Mouse (Mus musculus) left cerebral cortex, adult 2 months (tissue): Measurements from ENCODE around the gene Tgfbr2. TPM values are rescaled to one million over a fixed set of nuclear protein-coding genes. Genes with fewer than 3 reads are reported as not detected.
"Not testable (repeated sequence)": the region's sequence is repeated elsewhere in the genome, so short reads cannot be mapped to it uniquely, and the experiment has no call there.

Experiments used
- DNase-seq, 2 experiments: peaks; one replicate each; pipeline ENCODE4 v3.0.0; 2021 to 2022; ENCODE audit warnings: low spot score in 2 of 2, mixed read lengths in 1 of 2; ENCODE audit errors: extremely low spot score in 1 of 2
- H3K27ac ChIP-seq: fragments of 200-600 bp; 2 replicates; pipeline ENCODE4 v1.8.1; 2022
- H3K4me3 ChIP-seq: fragments of 200-600 bp; 2 replicates; pipeline ENCODE4 v1.8.1; 2022
- CTCF ChIP-seq: fragments of 200-600 bp; IDR thresholded peaks from 2 replicates; pipeline ENCODE4 v1.8.1; 2022; ENCODE audit warnings: antibody characterized with exemption, mild to moderate bottlenecking, moderate library complexity
- intact Hi-C: fragments of 180-260 bp; cut with DNase I; formaldehyde crosslinking; loops from one replicate; pipeline ENCODE4 v1.15.1; 2025
- total RNA-seq, 2 experiments: library from RNA; stranded (reverse); gene quantifications; 2 replicates each; pipeline ENCODE4 v1.2.3; 2021

Gene Tgfbr2
- total RNA-seq, 2 experiments from 2014 or later: 10.3 to 12.6 TPM

DNA sequence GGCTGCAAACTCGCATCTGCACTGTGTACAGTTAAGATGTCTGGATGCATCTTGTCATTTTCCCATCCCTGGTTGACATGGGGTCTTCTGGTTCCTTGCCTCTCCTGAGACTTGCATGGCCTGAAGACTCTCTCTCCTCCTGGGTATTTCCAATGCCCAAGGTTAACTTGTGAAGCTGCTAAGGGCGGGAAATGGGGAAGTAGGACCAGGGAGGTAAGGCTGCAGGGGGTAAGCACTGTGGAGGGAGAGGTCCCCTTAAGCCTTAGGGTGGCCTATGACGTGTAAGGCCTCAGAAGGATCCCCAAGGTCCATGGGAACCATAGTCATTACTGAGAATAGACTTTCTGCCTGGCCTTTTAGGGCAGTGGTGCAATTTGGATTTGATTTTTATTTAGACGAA is 133.8 kb downstream of the Tgfbr2 start:
- Histone ChIP-seq H3K4me3 (no peak overlapping the region), H3K27ac (no peak overlapping the region)
- TF ChIP-seq CTCF: no peak
- no peak for DNase-seq
- intact Hi-C loops: loop anchor here (5.0 kb wide), 3 partner anchors 159 to 954 kb away; partner anchors contain the start of gene Stt3b

DNA sequence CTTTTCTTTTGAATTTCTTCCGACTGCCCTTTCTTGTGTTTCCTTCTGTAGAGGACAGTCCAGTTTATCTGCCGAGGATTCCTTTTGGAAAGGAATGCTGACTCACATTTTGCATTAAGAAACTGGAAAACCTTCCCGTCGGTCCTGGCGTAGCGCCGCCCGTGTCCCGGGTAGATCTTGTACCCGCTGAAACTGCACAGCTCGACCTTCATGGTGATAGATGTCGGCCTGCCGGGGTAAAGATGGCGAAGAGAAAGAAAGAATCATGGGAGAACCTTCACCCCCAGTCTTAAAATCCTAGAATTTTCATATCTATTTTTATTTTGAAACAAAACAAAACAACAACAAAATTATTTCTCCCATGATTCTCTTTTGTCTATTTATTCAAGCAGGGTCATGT is 134.3 kb downstream of the Tgfbr2 start:
- intact Hi-C loops: loop anchor here (5.0 kb wide), 3 partner anchors 159 to 954 kb away; partner anchors contain the start of gene Stt3b
- DNase-seq, H3K4me3 ChIP-seq, H3K27ac ChIP-seq: not testable (repeated sequence)

- no peak for TF ChIP-seq CTCF
- H3K27ac ChIP-seq: no peak overlapping the region
- intact Hi-C loops: loop anchor here (5.0 kb wide), 3 partner anchors 158 to 953 kb away; partner anchors contain the start of gene Stt3b
- H3K4me3 ChIP-seq: no peak overlapping the region
- no peak for DNase-seq
These were observed 135.2 kb downstream of the Tgfbr2 start for GRCm38 (mm10) chr9:116039981-116040380.

DNA sequence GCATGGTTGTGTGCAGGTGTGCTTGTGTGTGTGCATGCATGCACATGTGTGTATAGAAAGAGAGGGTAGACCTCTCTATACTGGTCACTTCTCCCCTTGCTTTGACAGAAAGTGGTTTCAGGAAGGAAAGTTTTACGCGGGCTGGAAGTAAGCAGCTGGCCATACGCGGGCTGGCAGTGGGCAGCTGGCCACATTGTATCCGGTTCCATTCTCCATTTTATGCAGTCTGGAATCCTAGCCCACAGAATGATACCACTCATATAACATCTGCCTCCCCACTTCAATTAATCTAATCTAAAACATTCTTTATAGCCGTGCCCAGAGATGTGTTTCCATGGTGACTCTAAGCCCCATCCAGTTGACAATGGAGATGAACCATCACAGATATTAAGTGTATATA is 136.9 kb downstream of the Tgfbr2 start:
- DNase-seq: no peak
- intact Hi-C loops: no loop called here
- H3K4me3 ChIP-seq: no peak overlapping the region
- H3K27ac ChIP-seq: no peak overlapping the region
- no peak for TF ChIP-seq CTCF
